Mouse (Mus musculus) ovary, adult 18-20 months (tissue): Measurements from ENCODE around the gene Tnn.
A peak's percentile ranks its signal among the peaks of the same experiment; 100 is the strongest.

Source experiments
- DNase-seq: peaks from one replicate; pipeline ENCODE4 v3.0.0; 2022; ENCODE audit warnings: low spot score, mixed read lengths

Gene Tnn

GRCm38 (mm10) chr1:160153480-160153879, at the start of gene Tnn:
Tnn (minus strand) TSS chr1:160153580.
- no peak for DNase-seq

- no peak for DNase-seq
Measured at GRCm38 (mm10) chr1:160195337-160195663, 41.9 kb upstream of the Tnn start.

GRCm38 (mm10) chr1:160194529-160195336, 41.4 kb upstream of the Tnn start, which contains the start of gene Mrps14:
Mrps14 (plus strand) TSS chr1:160195215.
- DNase-seq, result peak; percentile 98

- no peak for DNase-seq
Measured at GRCm38 (mm10) chr1:160184506-160184905, 31.1 kb upstream of the Tnn start.

- DNase-seq, result no peak
Measured at GRCm38 (mm10) chr1:160181216-160181615, 27.8 kb upstream of the Tnn start.

- no peak for DNase-seq
Measured at GRCm38 (mm10) chr1:160176903-160177302, 23.5 kb upstream of the Tnn start.

GRCm38 (mm10) chr1:160166600-160166999, 13.2 kb upstream of the Tnn start:
- no peak for DNase-seq

- DNase-seq, result no peak
Measured at GRCm38 (mm10) chr1:160158190-160158589, 4.8 kb upstream of the Tnn start.

- no peak for DNase-seq
Measured at GRCm38 (mm10) chr1:160150726-160151125, 2.7 kb downstream of the Tnn start.

GRCm38 (mm10) chr1:160149291-160149906, 4.0 kb downstream of the Tnn start:
- no peak for DNase-seq

- no peak for DNase-seq
Measured at GRCm38 (mm10) chr1:160147274-160147673, 6.1 kb downstream of the Tnn start.

GRCm38 (mm10) chr1:160145606-160146005, 7.8 kb downstream of the Tnn start:
- DNase-seq, result no peak

- DNase-seq, result no peak
Measured at GRCm38 (mm10) chr1:160144343-160144742, 9.0 kb downstream of the Tnn start.

GRCm38 (mm10) chr1:160136362-160136890, 17.0 kb downstream of the Tnn start:
- DNase-seq, result no peak

GRCm38 (mm10) chr1:160133464-160134079, 19.8 kb downstream of the Tnn start:
- DNase-seq, result no peak

- no peak for DNase-seq
Measured at GRCm38 (mm10) chr1:160123957-160124356, 29.4 kb downstream of the Tnn start.

GRCm38 (mm10) chr1:160108604-160109003, 44.8 kb downstream of the Tnn start:
- no peak for DNase-seq

GRCm38 (mm10) chr1:160105426-160105825, 48.0 kb downstream of the Tnn start:
- DNase-seq, result no peak

- DNase-seq, result no peak
Measured at GRCm38 (mm10) chr1:160100996-160101395, 52.4 kb downstream of the Tnn start.

- DNase-seq, result no peak
Measured at GRCm38 (mm10) chr1:160099659-160100302, 53.6 kb downstream of the Tnn start.

- no peak for DNase-seq
Measured at GRCm38 (mm10) chr1:160086651-160087050, 66.7 kb downstream of the Tnn start.

GRCm38 (mm10) chr1:160084239-160084638, 69.1 kb downstream of the Tnn start:
- DNase-seq, result no peak
